Comparison of ENCODE assay signal across 9 mouse cellular contexts in genomic region chr11:70540928-70541327, GRCm38 (mm10). TPM values are rescaled to one million over a fixed set of nuclear protein-coding genes. Genes with fewer than 3 reads are reported as not detected.
DNase-seq lines count a peak whose midpoint lies in the region; ATAC-seq and TF ChIP-seq lines count a peak whose summit lies in the region.
"Had no signal": no experiment of that assay in that cellular context is flagged by ENCODE, and none has a peak within 500 bp of the region (broad histone marks: within the 10 kb centered on the region; RNA-seq: fewer than 3 reads in every experiment).

No protein-coding gene starts in this region.

- dilution Hi-C loops in CH12.LX (cut with MboI; ENCODE audit: extremely low pct_ligation_motif_present, extremely low pct_unique_long_range_greater_than_20kb, low sequenced_read_pairs), result no loop called here

- in situ Hi-C loops in CH12.LX (cut with MboI; ENCODE audit: low pct_ligation_motif_present, low pct_unique_long_range_greater_than_20kb, low sequenced_read_pairs), result no loop called here

- H3K36me3 ChIP-seq in CH12.LX (replicated peaks in 1 of 2; ENCODE audit: control insufficient read depth in 1 of 2, insufficient read depth in 1 of 2, low read length in 1 of 2), result peaks cover 0 to 9% of the 10 kb centered on the region in 2 experiments
- peaks cover under 1% of the 10 kb centered on the region; the same call in 1 of the 2 replicates for H3K36me3 ChIP-seq in heart, embryonic 16.5 days (ENCODE audit: control insufficient read depth, insufficient read depth)
- H3K36me3 ChIP-seq in liver, embryonic 15.5 days (replicated peaks), result no peaks in the 10 kb centered on the region

- peak overlapping the region; percentile 65; the same call in 1 of the 2 replicates for H3K4me2 ChIP-seq in CH12.LX (ENCODE audit: insufficient read depth, low read depth, poor library complexity, severe bottlenecking)
- peak overlapping the region; percentile 71 for H3K4me2 ChIP-seq in heart, embryonic 16.5 days (ENCODE audit: low read depth, low read length)
- peak overlapping the region; percentile 71 for H3K4me2 ChIP-seq in liver, embryonic 15.5 days

- no peak for TF ChIP-seq CTCF in CH12.LX (conservative IDR thresholded peaks at IDR 0.05 in 1 of 2, IDR thresholded peaks at IDR 0.05 in 1 of 2; ENCODE audit: low read depth in 2 of 2, low read length in 2 of 2)

- no peak overlapping the region for H3K9ac ChIP-seq in CH12.LX (ENCODE audit: insufficient read depth, low read depth)
- peak overlapping the region; percentile 84 for H3K9ac ChIP-seq in heart, embryonic 16.5 days (ENCODE audit: low read length)
- no peak overlapping the region for H3K9ac ChIP-seq in liver, embryonic 15.5 days

- H3K27ac ChIP-seq in CH12.LX (ENCODE audit: insufficient read depth, low read depth), result no peak overlapping the region
- no peak overlapping the region for H3K27ac ChIP-seq in heart, embryonic 16.5 days (ENCODE audit: low read length)
- no peak overlapping the region for H3K27ac ChIP-seq in liver, embryonic 15.5 days (replicated peaks)

- no peak for TF ChIP-seq RAD21 in CH12.LX (IDR thresholded peaks at IDR 0.05; ENCODE audit: low read depth, low read length)

- TF ChIP-seq POLR2A in CH12.LX (IDR thresholded peaks at IDR 0.05; ENCODE audit: low read depth, low read length), result no peak

- ATAC-seq in heart, embryonic 16.5 days (replicated peaks; ENCODE audit: extremely low read depth, insufficient read depth, low FRiP score), result no peak
- no peak for ATAC-seq in liver, embryonic 15.5 days (ENCODE audit: insufficient read depth)

- 82% methylated on average over 7 of the region's 7 CpGs for WGBS in heart, embryonic 16.5 days
- WGBS in liver, embryonic 15.5 days (ENCODE audit: insufficient replicate concordance), result 63% methylated on average over 7 of the region's 7 CpGs

- H3K79me2 ChIP-seq in CH12.LX (replicated peaks; ENCODE audit: control insufficient read depth, extremely low read depth, insufficient read depth, poor library complexity, severe bottlenecking), result no peaks in the 10 kb centered on the region

- H3K27me3 ChIP-seq in CH12.LX (replicated peaks), result no peaks in the 10 kb centered on the region
- H3K27me3 ChIP-seq in heart, embryonic 16.5 days (ENCODE audit: control insufficient read depth, insufficient read depth, low read length), result no peaks in the 10 kb centered on the region
- H3K27me3 ChIP-seq in liver, embryonic 15.5 days, result peaks cover 53% of the 10 kb centered on the region

- no peak overlapping the region for H3K4me3 ChIP-seq in CH12.LX (replicated peaks in 1 of 3; ENCODE audit: low read depth in 2 of 3, low read length in 2 of 3, poor library complexity in 1 of 3)
- peak overlapping the region; percentile 72 for H3K4me3 ChIP-seq in heart, embryonic 16.5 days (ENCODE audit: low read length)
- H3K4me3 ChIP-seq in liver, embryonic 15.5 days (replicated peaks), result peak overlapping the region; percentile 59

- H3K4me1 ChIP-seq in CH12.LX (ENCODE audit: control insufficient read depth in 1 of 2, insufficient read depth in 2 of 2), result peaks cover 0 to 16% of the 10 kb centered on the region in 2 experiments; a peak in 2 of 4 replicates
- H3K4me1 ChIP-seq in heart, embryonic 16.5 days (ENCODE audit: control insufficient read depth, insufficient read depth, low read length), result peaks cover 10% of the 10 kb centered on the region
- H3K4me1 ChIP-seq in liver, embryonic 15.5 days (replicated peaks), result peaks cover 16% of the 10 kb centered on the region

- no peak for TF ChIP-seq EP300 in CH12.LX (IDR thresholded peaks at IDR 0.05; ENCODE audit: low read length)

- no peaks in the 10 kb centered on the region for H3K9me3 ChIP-seq in CH12.LX (replicated peaks; ENCODE audit: low read length)
- no peaks in the 10 kb centered on the region for H3K9me3 ChIP-seq in heart, embryonic 16.5 days (replicated peaks; ENCODE audit: control insufficient read depth, low read length)
- H3K9me3 ChIP-seq in liver, embryonic 15.5 days (replicated peaks), result no peaks in the 10 kb centered on the region

- peak; percentile 91 for DNase-seq in heart, adult 11 months
- DNase-seq in heart, adult 9 months (ENCODE audit: low spot score in 2 of 2), result no peak
- DNase-seq in CH12.LX (ENCODE audit: extremely low read depth), result no peak
- no peak for DNase-seq in thymus, adult 18-20 months
- no peak for DNase-seq in left cerebral cortex, adult 11 months (ENCODE audit: low spot score)
- no peak for DNase-seq in gastrocnemius, adult 18-20 months (ENCODE audit: low spot score)
- DNase-seq: lung, adult 18-20 months had no signal

TF ChIP-seq in CH12.LX, 34 proteins besides CTCF, POLR2A, EP300 and RAD21:
- no peak for TF ChIP-seq JUN (IDR thresholded peaks at IDR 0.05; ENCODE audit: insufficient read depth, low read depth, low read length)
- no peak for TF ChIP-seq UBTF (IDR thresholded peaks at IDR 0.05; ENCODE audit: low read depth, low read length)
- TF ChIP-seq GABPA (IDR thresholded peaks at IDR 0.05; ENCODE audit: insufficient replicate concordance, low read depth, low read length), result no peak
- TF ChIP-seq POLR2AphosphoS2 (IDR thresholded peaks at IDR 0.05; ENCODE audit: low read depth, low read length), result no peak
- no peak for TF ChIP-seq MAX (IDR thresholded peaks at IDR 0.05; ENCODE audit: low read length)
- TF ChIP-seq JUND (conservative IDR thresholded peaks at IDR 0.05; ENCODE audit: low read depth, low read length), result no peak
- no peak for TF ChIP-seq TBP (conservative IDR thresholded peaks at IDR 0.05; ENCODE audit: low read depth, low read length)
- TF ChIP-seq SIN3A (IDR thresholded peaks at IDR 0.05; ENCODE audit: low read length), result no peak
- no peak for TF ChIP-seq ZKSCAN1 (IDR thresholded peaks at IDR 0.05; ENCODE audit: borderline replicate concordance, low read depth, low read length)
- no peak for TF ChIP-seq PAX5 (IDR thresholded peaks at IDR 0.05; ENCODE audit: low read length)
- no peak for TF ChIP-seq CHD1 (IDR thresholded peaks at IDR 0.05; ENCODE audit: low read depth, low read length)
- no peak for TF ChIP-seq SMC3 (IDR thresholded peaks at IDR 0.05; ENCODE audit: low read depth, low read length)

RNA-seq across cellular contexts. Expression of gene Pld2, which starts 1.1 kb away (rescaled TPM):
- 4.0 and 4.8 TPM in 2 replicates for total RNA-seq in CH12.LX (2012; rRNA removed)
- total RNA-seq in CH12.LX (2014; rRNA removed), result 3.1 and 3.4 TPM in 2 replicates
- 6.6 and 6.7 TPM in 2 replicates for polyA plus RNA-seq in CH12.LX (2012; ENCODE audit: insufficient read length, low read depth)
- 9.1 and 12.0 TPM in 2 replicates for polyA plus RNA-seq in heart, embryonic 16.5 days (2015; fragmentation: Nextera tagmentation; extraction: Ambion mirVana)
- 1.8 TPM in 2 replicates for polyA plus RNA-seq in liver, embryonic 15.5 days (2015; fragmentation: Nextera tagmentation; extraction: Ambion mirVana)
- 10 to 100 TPM; 12.2 to 17.7 TPM for total RNA-seq in gastrocnemius, adult 18-20 months (2021)

RNA-seq across cellular contexts. Expression of gene Gm40193, which starts 8.2 kb away (rescaled TPM):
- total RNA-seq in CH12.LX (2012; rRNA removed), result not detected in 2 replicates
- total RNA-seq in CH12.LX (2014; rRNA removed), result not detected in 2 replicates
- polyA plus RNA-seq in CH12.LX (2012; ENCODE audit: insufficient read length, low read depth), result not detected in 2 replicates
- not detected in 2 replicates for polyA plus RNA-seq in heart, embryonic 16.5 days (2015; fragmentation: Nextera tagmentation; extraction: Ambion mirVana)
- not detected in 2 replicates for polyA plus RNA-seq in liver, embryonic 15.5 days (2015; fragmentation: Nextera tagmentation; extraction: Ambion mirVana)
- total RNA-seq in gastrocnemius, adult 18-20 months (2021), result not detected

RNA-seq across cellular contexts. Expression of gene Psmb6, which starts 15.8 kb away (rescaled TPM):
- total RNA-seq in CH12.LX (2012; rRNA removed) (921 and 922 TPM in 2 replicates), CH12.LX (2014; rRNA removed) (749 and 831 TPM in 2 replicates)
- 779 and 831 TPM in 2 replicates for polyA plus RNA-seq in CH12.LX (2012; ENCODE audit: insufficient read length, low read depth)
- polyA plus RNA-seq in heart, embryonic 16.5 days (2015; fragmentation: Nextera tagmentation; extraction: Ambion mirVana), result 607 and 623 TPM in 2 replicates
- polyA plus RNA-seq in liver, embryonic 15.5 days (2015; fragmentation: Nextera tagmentation; extraction: Ambion mirVana), result 316 and 337 TPM in 2 replicates
- 100 to 1,000 TPM; 226 to 241 TPM for total RNA-seq in gastrocnemius, adult 18-20 months (2021)

RNA-seq across cellular contexts. Expression of gene Mink1, which starts 21.8 kb away (rescaled TPM):
- total RNA-seq in CH12.LX (2012; rRNA removed) (24.3 and 31.2 TPM in 2 replicates), CH12.LX (2014; rRNA removed) (11.6 and 15.0 TPM in 2 replicates)
- polyA plus RNA-seq in CH12.LX (2012; ENCODE audit: insufficient read length, low read depth), result 79.8 and 82.8 TPM in 2 replicates
- 9.8 and 10.3 TPM in 2 replicates for polyA plus RNA-seq in heart, embryonic 16.5 days (2015; fragmentation: Nextera tagmentation; extraction: Ambion mirVana)
- 4.9 and 6.2 TPM in 2 replicates for polyA plus RNA-seq in liver, embryonic 15.5 days (2015; fragmentation: Nextera tagmentation; extraction: Ambion mirVana)
- 10 to 100 TPM; 28.8 to 34.1 TPM for total RNA-seq in gastrocnemius, adult 18-20 months (2021)

RNA-seq across cellular contexts. Expression of gene Gltpd2, which starts 21.9 kb away (rescaled TPM):
- total RNA-seq in CH12.LX (2012; rRNA removed), result not detected in 2 replicates
- not detected in 2 replicates for total RNA-seq in CH12.LX (2014; rRNA removed)
- 0.19 TPM in 1 of 2 replicates, not detected in the other for polyA plus RNA-seq in CH12.LX (2012; ENCODE audit: insufficient read length, low read depth)
- polyA plus RNA-seq in heart, embryonic 16.5 days (2015; fragmentation: Nextera tagmentation; extraction: Ambion mirVana), result 0.16 and 0.37 TPM in 2 replicates
- 31.9 and 36.3 TPM in 2 replicates for polyA plus RNA-seq in liver, embryonic 15.5 days (2015; fragmentation: Nextera tagmentation; extraction: Ambion mirVana)
- total RNA-seq in gastrocnemius, adult 18-20 months (2021), result not detected

Comparison
In these comparisons a context has a peak if more than half of its experiments do, and no peak if none do; other contexts are left out.
1. H3K4me3 ChIP-seq: peak in heart, embryonic 16.5 days (single experiment) and liver, embryonic 15.5 days (single experiment); none in CH12.LX (0 of 3).
2. Peak in every context shown above with its lines, with median percentiles within 50 percentile points of each other: H3K4me2 ChIP-seq.